Mouse (Mus musculus) midbrain, embryonic 11.5 days (tissue): ENCODE measurements around the gene Gm28230. TPM values are rescaled to one million over a fixed set of nuclear protein-coding genes. Genes with fewer than 3 reads are reported as not detected.

Source experiments
- ATAC-seq: fragments of 200-750 bp; cut with Nextera tagmentation; 2 replicates; pipeline ENCODE4 v1.8.0; 2017; ENCODE audit warnings: moderate TSS enrichment, moderate library complexity; ENCODE audit not compliant: low FRiP score
- DNase-seq: peaks from one replicate; pipeline ENCODE4 v3.0.0; 2015; ENCODE audit warnings: low spot score; ENCODE audit errors: missing footprints
- H3K27ac ChIP-seq: fragments of 300-500 bp; sonication (generic); 2 replicates; pipeline ENCODE4 v1.5.1; 2014; ENCODE audit warnings: low read depth, low read length
- H3K27me3 ChIP-seq: fragments of 300-500 bp; sonication (generic); 2 replicates; pipeline ENCODE4 v1.6.1; 2014; ENCODE audit warnings: mild to moderate bottlenecking, low read length, moderate library complexity, mixed read lengths; ENCODE audit not compliant: control insufficient read depth, insufficient read depth
- H3K36me3 ChIP-seq: fragments of 300-500 bp; sonication (generic); 2 replicates; pipeline ENCODE4 v1.6.1; 2014; ENCODE audit warnings: mild to moderate bottlenecking, low read length, moderate library complexity, mixed read lengths; ENCODE audit not compliant: control insufficient read depth, insufficient read depth
- H3K4me1 ChIP-seq: fragments of 300-500 bp; sonication (generic); 2 replicates; pipeline ENCODE4 v1.6.1; 2014; ENCODE audit warnings: low read length; ENCODE audit not compliant: control insufficient read depth, insufficient read depth
- H3K4me2 ChIP-seq: fragments of 300-500 bp; sonication (generic); 2 replicates; pipeline ENCODE4 v1.6.1; 2014; ENCODE audit warnings: mild to moderate bottlenecking, moderate library complexity
- H3K4me3 ChIP-seq: fragments of 300-500 bp; sonication (generic); 2 replicates; pipeline ENCODE4 v1.5.1; 2014; ENCODE audit warnings: low read depth, low read length
- H3K9ac ChIP-seq: fragments of 300-500 bp; sonication (generic); 2 replicates; pipeline ENCODE4 v1.6.1; 2014; ENCODE audit warnings: low read length
- H3K9me3 ChIP-seq: fragments of 300-500 bp; sonication (generic); 2 replicates; pipeline ENCODE4 v1.6.1; 2016; ENCODE audit warnings: low read length; ENCODE audit not compliant: control insufficient read depth
- WGBS: fragments of 180-500 bp; shearing (Covaris S2); extraction: QIAGEN DNeasy Blood & Tissue Kit; methylation state at CpG from one replicate; pipeline ENCODE4 v1.1.7; 2014; 5-methylcytosine and 5-hydroxymethylcytosine counted together
- polyA plus RNA-seq: library from polyadenylated mRNA; unstranded; fragments of >200 nt; fragmentation: Nextera tagmentation; extraction: Ambion mirVana; gene quantifications from 2 replicates; pipeline ENCODE4 v1.2.1, GENCODE M21; 2014

Gm28230 gene
- polyA plus RNA-seq, 1 experiment from 2014 or later, result not detected

DNA sequence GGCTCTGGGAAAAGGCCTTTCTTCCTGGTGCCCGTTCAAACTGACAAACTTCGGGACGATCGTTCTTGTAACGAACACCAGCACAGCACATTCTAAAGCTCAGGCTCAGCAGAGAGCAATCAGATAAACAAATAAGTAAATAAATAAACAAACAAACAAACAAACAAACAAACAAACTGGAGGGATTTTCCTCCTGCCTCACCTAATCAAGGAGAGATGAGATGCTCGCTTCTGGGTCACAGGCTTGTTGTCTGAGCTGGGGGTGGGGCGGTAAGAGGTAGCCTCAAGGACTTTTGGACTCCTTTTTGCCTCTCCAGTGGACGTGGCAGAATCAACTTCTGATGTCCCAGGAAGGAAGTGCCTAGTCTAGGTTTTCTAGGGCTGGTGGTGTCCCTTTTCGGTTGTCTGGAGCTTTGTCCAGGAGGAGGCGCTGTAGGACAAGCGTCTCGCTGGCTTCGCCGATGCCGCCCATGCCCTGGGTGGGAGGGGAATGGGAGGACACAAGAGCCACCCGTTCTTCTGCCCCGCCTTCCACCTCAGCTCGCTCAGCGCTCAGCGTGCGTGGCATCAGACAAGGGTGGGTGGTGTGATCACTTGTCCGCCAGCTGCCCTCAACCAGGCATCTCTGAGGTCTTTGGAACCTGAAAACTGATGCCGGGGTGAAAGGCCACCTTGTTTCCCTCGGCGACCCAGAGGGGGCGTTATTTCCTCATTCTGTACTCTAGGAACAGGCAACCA is 10.9 kb upstream of the Gm28230 start:
- peak; percentile 79 for ATAC-seq
- 2% methylated on average over 26 of the region's 26 CpGs for WGBS
- H3K36me3 ChIP-seq, result no peaks in the 10 kb centered on the region
- H3K4me2 ChIP-seq, result peak overlapping the region; percentile 28; the same call in 1 of the 2 replicates
- no peaks in the 10 kb centered on the region for H3K4me1 ChIP-seq
- no peaks in the 10 kb centered on the region for H3K9me3 ChIP-seq
- H3K4me3 ChIP-seq, result no peak overlapping the region
- peak; percentile 93 for DNase-seq
- peaks cover 97% of the 10 kb centered on the region for H3K27me3 ChIP-seq
- no peak overlapping the region for H3K27ac ChIP-seq
- no peak overlapping the region for H3K9ac ChIP-seq

DNA sequence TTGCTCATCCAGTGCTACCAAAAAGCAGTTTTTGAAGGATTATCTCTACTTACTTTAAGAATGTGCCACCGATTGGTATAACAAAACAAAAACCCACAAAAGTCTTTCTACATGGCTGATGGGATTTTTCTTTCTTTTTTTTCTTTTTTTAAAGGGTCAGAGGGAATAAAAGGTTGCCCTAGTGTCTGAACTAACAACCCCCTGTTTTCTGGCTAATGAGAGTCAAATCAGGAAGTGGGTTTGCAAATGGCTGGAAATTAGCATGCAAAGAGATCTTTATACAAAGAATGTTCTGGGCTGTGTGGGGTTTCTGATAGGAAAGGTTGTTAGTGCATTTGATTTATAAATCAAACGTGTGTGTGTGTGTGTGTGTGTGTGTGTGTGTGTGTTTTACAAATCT is 6.1 kb upstream of the Gm28230 start:
- no peak overlapping the region for H3K9ac ChIP-seq

DNA sequence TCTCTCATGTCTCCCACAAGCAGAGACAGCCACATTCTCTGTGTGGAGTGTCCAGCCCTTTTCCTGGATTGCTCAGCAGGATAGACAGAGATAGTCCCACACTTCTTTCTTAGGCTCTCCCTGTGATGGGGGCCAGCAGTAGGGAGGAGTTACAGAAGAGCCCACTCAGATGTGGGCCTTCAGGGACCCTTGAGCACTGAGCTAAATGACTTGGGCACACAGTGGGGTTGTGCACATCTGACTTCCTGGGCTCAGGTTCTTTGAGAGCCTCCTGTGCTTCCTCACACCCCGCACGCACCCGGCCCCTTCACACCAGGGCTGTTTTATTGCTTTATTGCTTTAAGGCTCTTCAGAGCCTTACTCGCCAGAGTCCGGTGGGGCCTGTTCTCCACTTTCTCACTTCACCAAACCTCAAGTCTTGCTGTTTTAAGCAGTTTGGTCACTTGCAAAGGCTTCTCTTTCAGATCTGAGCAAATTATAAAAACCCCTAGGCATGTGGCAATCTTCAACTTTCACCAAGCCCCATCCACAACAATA is 5.5 kb upstream of the Gm28230 start:
- Histone ChIP-seq H3K4me1 (no peaks in the 10 kb centered on the region), H3K4me2 (no peak overlapping the region), H3K27me3 (peaks cover 99% of the 10 kb centered on the region), H3K27ac (no peak overlapping the region), H3K9me3 (no peaks in the 10 kb centered on the region), H3K9ac (no peak overlapping the region), H3K36me3 (no peaks in the 10 kb centered on the region), H3K4me3 (no peak overlapping the region)
- ATAC-seq (no peak), DNase-seq (no peak)
- WGBS, result 7% methylated on average over 5 of the region's 5 CpGs

More for the DNA sequence above, 6.1 kb upstream of the Gm28230 start:
- no peak overlapping the region for H3K27ac ChIP-seq
- H3K36me3 ChIP-seq, result no peaks in the 10 kb centered on the region
- H3K4me1 ChIP-seq, result no peaks in the 10 kb centered on the region
- DNase-seq (no peak), ATAC-seq (no peak)
- peaks cover 99% of the 10 kb centered on the region for H3K27me3 ChIP-seq
- H3K9me3 ChIP-seq, result no peaks in the 10 kb centered on the region
- 4% methylated on average over 2 of the region's 2 CpGs for WGBS
- H3K4me2 ChIP-seq, result no peak overlapping the region
- H3K4me3 ChIP-seq, result no peak overlapping the region

DNA sequence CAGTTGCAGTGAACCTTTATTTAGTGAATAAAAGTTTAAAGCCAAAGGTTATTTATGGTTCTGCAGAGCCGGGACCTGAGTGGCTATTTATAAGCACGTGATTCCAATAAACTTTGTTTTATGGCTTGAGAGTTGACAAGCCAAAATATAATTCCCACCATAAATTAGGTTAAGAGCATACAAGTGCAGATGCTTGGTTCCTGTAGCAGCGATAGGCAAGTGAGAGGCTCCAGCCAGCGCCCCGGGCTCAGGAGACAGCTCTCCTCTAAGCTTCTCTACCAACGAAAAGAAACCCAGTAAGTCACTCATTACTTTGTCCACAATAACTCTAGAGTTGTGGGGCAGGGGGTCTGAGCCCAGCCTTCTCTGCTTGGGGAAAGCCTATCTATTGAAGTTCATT is 4.6 kb upstream of the Gm28230 start:
- Histone ChIP-seq H3K4me3 (no peak overlapping the region), H3K9me3 (no peaks in the 10 kb centered on the region), H3K36me3 (no peaks in the 10 kb centered on the region), H3K4me1 (no peaks in the 10 kb centered on the region), H3K27ac (no peak overlapping the region), H3K4me2 (no peak overlapping the region), H3K9ac (no peak overlapping the region), H3K27me3 (peaks cover 99% of the 10 kb centered on the region)
- WGBS, result 6% methylated on average over 6 of the region's 6 CpGs
- DNase-seq (no peak), ATAC-seq (no peak)

DNA sequence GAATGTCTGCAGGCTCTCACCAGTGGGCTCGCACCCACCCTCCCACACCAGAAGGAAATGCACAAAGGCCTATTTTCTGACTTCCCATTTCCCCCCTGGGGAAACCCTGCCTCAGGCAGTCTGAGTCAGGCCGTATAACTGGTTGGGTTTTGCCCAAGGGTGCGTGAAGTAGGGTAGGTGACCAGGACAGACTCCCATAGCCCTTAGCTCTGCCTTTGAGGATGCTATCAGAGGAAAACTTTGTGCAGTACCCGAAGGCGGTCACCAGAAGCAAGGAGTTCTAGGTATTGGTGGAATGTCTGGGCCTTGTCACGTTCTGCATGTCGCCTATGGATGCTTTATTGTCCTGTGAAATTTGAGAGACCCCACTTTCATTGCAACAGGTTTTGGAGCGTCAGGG is 3.6 kb upstream of the Gm28230 start:
- no peak for ATAC-seq
- Histone ChIP-seq H3K4me2 (no peak overlapping the region), H3K4me3 (no peak overlapping the region), H3K36me3 (no peaks in the 10 kb centered on the region), H3K9ac (no peak overlapping the region), H3K27ac (no peak overlapping the region), H3K27me3 (peaks cover 99% of the 10 kb centered on the region), H3K4me1 (peaks cover 6% of the 10 kb centered on the region), H3K9me3 (no peaks in the 10 kb centered on the region)
- under 1% methylated on average over 8 of the region's 8 CpGs for WGBS
- no peak for DNase-seq

DNA sequence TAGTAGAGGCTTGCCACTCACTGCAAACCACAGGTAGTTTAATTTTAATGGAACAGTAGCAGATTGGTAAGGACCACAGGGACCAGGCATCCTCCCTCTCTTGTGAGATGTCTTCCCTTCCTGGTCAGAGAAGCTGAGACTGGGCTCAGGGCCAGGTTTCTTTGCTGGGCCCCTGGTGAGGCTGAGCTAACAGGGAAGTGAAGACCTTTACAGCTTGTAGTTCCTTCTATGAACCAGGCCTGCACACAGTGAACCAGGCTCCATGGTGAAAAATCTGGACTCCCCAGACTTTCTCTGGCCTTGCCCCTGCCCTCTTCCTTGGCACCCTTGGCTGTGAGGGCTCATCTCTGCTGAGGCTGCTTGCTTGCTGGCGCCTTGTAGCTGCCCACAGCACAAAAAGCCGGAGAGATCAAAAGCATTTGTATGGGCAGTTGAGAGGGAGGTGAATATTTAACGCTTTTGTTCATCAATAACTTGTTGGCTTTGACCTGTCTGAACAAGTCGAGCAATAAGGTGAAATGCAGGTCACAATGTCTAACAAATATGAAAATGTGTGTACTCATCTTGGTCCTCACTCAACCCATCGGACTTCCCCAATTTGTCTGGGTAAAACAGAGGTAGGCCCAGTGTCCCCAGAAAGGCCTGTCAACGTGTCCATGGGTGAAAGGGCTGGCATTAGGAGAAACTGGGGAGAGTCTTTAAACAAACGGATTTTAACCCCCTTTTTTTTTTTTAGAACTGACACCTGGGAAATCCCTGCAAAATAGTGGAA is 2.1 kb upstream of the Gm28230 start:
- no peak for DNase-seq
- WGBS, result 6% methylated on average over 7 of the region's 7 CpGs
- Histone ChIP-seq H3K36me3 (no peaks in the 10 kb centered on the region), H3K4me3 (no peak overlapping the region), H3K4me2 (no peak overlapping the region), H3K9ac (no peak overlapping the region), H3K27ac (no peak overlapping the region), H3K27me3 (peaks cover 100% of the 10 kb centered on the region), H3K9me3 (no peaks in the 10 kb centered on the region), H3K4me1 (peaks cover 6% of the 10 kb centered on the region)
- no peak for ATAC-seq

DNA sequence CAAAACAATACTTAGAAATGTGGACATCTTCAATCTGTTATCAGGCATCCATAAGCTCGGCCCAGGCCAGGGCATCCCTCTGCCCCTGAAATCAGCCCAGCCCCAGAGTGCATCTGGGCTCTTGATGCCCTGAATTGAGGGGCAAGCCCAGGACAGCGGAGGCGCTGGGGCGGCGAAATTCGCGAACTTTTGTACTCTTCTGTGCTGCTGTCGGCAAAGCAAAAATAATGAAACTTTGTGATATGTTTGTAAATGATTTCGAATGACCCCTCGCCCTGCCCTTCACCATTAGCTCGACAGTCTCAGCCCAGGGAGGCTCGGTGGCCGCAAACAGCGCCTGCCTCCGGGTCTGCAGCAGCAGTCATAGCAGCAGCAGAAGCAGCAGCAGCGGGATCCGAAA is 1.4 kb upstream of the Gm28230 start:
- Histone ChIP-seq H3K9me3 (no peaks in the 10 kb centered on the region), H3K4me2 (no peak overlapping the region), H3K4me3 (no peak overlapping the region), H3K27ac (no peak overlapping the region), H3K9ac (no peak overlapping the region), H3K36me3 (no peaks in the 10 kb centered on the region), H3K4me1 (peaks cover 6% of the 10 kb centered on the region), H3K27me3 (peaks cover 98% of the 10 kb centered on the region)
- ATAC-seq, result no peak
- WGBS, result under 1% methylated on average over 17 of the region's 17 CpGs
- DNase-seq, result peak; percentile 95

DNA sequence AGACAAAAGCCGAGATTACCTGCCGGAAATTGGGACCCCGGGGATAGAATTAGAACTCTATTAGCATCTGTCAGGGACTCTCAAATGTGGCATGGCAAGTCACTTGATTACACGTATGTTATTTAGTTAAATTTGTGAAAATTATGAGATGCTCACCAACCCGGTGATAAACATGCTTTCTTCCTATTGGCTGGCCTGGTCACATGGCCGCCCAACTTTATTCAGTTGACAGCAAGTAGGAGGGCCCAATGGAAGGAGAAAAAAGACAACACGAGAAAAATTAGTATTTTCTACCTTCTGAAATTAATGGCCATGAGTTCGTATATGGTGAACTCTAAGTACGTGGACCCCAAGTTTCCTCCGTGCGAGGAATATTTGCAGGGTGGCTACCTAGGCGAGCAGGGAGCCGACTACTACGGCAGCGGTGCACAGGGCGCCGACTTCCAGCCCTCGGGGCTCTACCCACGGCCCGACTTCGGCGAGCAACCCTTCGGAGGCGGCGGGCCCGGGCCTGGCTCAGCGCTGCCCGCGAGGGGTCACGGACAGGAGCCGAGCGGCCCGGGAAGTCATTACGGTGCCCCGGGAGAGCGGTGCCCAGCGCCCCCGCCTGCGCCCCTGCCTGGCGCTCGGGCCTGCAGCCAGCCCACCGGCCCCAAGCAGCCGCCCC is 578 bp downstream of the Gm28230 start:
- DNase-seq, result no peak
- Histone ChIP-seq H3K9ac (no peak overlapping the region), H3K4me2 (no peak overlapping the region), H3K4me3 (0 out of 2 replicates have a peak overlapping the region, but pooled peaks have one; percentile 3), H3K27ac (no peak overlapping the region), H3K4me1 (peaks cover 6% of the 10 kb centered on the region), H3K9me3 (no peaks in the 10 kb centered on the region), H3K36me3 (no peaks in the 10 kb centered on the region), H3K27me3 (peaks cover 97% of the 10 kb centered on the region)
- no peak for ATAC-seq
- 1% methylated on average over 43 of the region's 43 CpGs for WGBS
